Mouse (Mus musculus) neural tube, embryonic 13.5 days (tissue): ENCODE data around the gene Luzp1. TPM values are rescaled to one million over a fixed set of nuclear protein-coding genes. Genes with fewer than 3 reads are reported as not detected.

Experiments used
- ATAC-seq: fragments of 200-750 bp; cut with Nextera tagmentation; 2 replicates; pipeline ENCODE4 v1.8.0; 2017; ENCODE audit warnings: low read depth, mild to moderate bottlenecking, moderate TSS enrichment, moderate library complexity
- H3K27ac ChIP-seq: fragments of 300-500 bp; sonication (generic); replicated peaks from 2 replicates; pipeline ENCODE4 v1.5.1; 2015; ENCODE audit warnings: moderate library complexity, mild to moderate bottlenecking, inconsistent platforms
- H3K27me3 ChIP-seq: fragments of 300-500 bp; sonication (generic); 2 replicates; pipeline ENCODE4 v1.6.1; 2015; ENCODE audit warnings: mild to moderate bottlenecking, inconsistent platforms
- H3K36me3 ChIP-seq: fragments of 300-500 bp; sonication (generic); 2 replicates; pipeline ENCODE4 v1.6.1; 2015; ENCODE audit warnings: mild to moderate bottlenecking, inconsistent platforms
- H3K4me1 ChIP-seq: fragments of 300-500 bp; sonication (generic); replicated peaks from 2 replicates; pipeline ENCODE4 v1.6.1; 2015; ENCODE audit warnings: inconsistent platforms
- H3K4me2 ChIP-seq: fragments of 300-500 bp; sonication (generic); 2 replicates; pipeline ENCODE4 v1.6.1; 2015; ENCODE audit warnings: inconsistent platforms, mild to moderate bottlenecking, moderate library complexity
- H3K4me3 ChIP-seq: fragments of 300-500 bp; sonication (generic); 2 replicates; pipeline ENCODE4 v1.5.1; 2015; ENCODE audit warnings: mild to moderate bottlenecking, inconsistent platforms
- H3K9ac ChIP-seq: fragments of 300-500 bp; sonication (generic); 2 replicates; pipeline ENCODE4 v1.6.1; 2015; ENCODE audit warnings: moderate library complexity, mild to moderate bottlenecking, inconsistent platforms
- H3K9me3 ChIP-seq: fragments of 300-500 bp; sonication (generic); 2 replicates; pipeline ENCODE4 v1.6.1; 2016; ENCODE audit warnings: inconsistent platforms
- WGBS: fragments of 180-500 bp; shearing (Covaris S2); methylation state at CpG from one replicate; pipeline ENCODE4 v1.1.7; 2015; 5-methylcytosine and 5-hydroxymethylcytosine counted together
- polyA plus RNA-seq: library from polyadenylated mRNA; unstranded; fragments of >200 nt; fragmentation: Nextera tagmentation; extraction: Ambion mirVana; gene quantifications from 2 replicates; pipeline ENCODE4 v1.2.1, GENCODE M21; 2015

Luzp1 gene
- polyA plus RNA-seq, 1 experiment from 2014 or later: 70.9 TPM

DNA sequence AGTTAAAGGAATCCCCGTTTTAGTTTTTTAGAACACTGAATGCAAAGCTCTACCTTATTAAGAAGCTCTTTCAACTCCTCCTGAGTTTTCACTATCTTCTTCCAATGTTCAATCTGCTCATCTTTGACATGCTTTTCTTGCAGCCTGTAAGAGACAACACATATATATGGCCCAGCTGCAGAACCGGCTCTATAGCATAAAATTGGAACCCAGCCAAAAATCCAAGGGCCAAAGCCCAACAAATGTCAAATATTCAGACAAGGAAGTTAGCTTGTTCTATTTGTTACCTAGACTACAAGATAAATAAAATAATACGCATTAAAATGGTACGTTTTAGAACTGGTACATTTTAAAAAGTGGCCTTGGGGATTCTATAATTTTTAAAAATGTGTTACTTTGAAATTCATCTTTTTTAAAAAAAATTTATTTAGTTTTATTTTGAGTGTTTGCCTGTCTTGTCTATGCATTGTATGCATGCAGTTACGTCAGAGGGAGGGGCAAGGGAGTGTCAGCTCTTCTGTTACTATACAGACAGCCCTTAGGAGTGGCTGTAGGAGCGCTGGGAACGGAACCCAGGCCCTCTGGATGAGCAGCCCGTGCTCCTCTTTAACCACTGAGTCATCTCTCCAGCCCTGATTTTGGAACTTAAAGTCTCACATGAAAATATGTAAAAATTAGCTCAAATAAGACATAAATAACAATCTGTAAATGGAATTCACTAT lies 90.9 kb downstream of the Luzp1 start:
- ATAC-seq: no peak
- Histone ChIP-seq H3K9me3 (no peaks in the 10 kb centered on the region), H3K4me3 (no peak overlapping the region), H3K4me2 (no peak overlapping the region), H3K27me3 (no peaks in the 10 kb centered on the region), H3K9ac (no peak overlapping the region), H3K4me1 (peaks cover 5% of the 10 kb centered on the region; the same call in 1 of the 2 replicates), H3K27ac (no peak overlapping the region), H3K36me3 (peaks cover 82% of the 10 kb centered on the region)
- WGBS: 91% methylated on average over 8 of the region's 8 CpGs

DNA sequence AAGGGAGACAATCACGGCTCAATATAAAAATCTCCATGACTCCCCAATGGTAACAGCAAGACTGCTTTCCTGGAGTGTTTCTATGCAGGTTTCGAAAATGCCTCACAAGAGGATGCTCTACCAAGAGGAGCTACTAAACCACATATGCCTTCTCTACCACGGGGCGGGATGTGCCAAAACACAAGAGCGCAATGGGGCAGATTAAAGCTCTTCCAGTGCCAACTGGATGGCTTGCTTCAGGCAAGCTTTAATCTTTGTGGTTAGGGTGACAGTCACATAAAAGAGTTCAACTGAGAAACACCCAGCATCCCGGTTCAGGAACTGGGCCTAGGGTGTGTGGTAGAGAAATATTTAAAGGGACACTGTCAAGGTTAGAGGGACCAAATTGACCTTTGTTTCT lies 93.2 kb downstream of the Luzp1 start:
- H3K36me3 ChIP-seq: peaks cover 81% of the 10 kb centered on the region
- H3K9ac ChIP-seq: no peak overlapping the region
- H3K4me3 ChIP-seq: no peak overlapping the region
- H3K9me3 ChIP-seq: no peaks in the 10 kb centered on the region
- no peak overlapping the region; the same call in 1 of the 2 replicates for H3K27ac ChIP-seq
- H3K4me1 ChIP-seq: peaks cover 5% of the 10 kb centered on the region; the same call in 1 of the 2 replicates
- H3K4me2 ChIP-seq: no peak overlapping the region
- no peaks in the 10 kb centered on the region for H3K27me3 ChIP-seq
- WGBS: 85% methylated on average over 6 of the region's 6 CpGs
- ATAC-seq: no peak

DNA sequence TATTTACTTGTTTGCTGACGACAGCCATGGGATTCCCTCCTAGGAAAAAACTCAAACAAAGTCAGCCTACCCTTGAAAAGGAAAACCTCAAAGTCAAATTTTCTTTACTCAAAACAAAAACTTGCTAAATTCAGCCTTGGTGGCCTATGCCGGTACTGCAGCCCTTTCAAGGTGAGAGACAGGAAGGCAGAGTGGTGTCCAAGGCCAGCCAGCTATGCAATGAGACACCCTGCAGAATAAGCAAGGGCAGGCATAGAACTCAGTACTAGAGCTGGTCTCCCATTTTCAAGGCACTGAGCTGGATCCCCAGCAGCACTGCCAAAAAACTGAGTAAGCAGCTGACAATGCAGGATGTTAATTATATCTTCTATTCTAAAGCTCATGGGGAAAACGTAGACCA lies 99.1 kb downstream of the Luzp1 start:
- Histone ChIP-seq H3K4me1 (no peaks in the 10 kb centered on the region), H3K36me3 (peaks cover 82% of the 10 kb centered on the region), H3K4me2 (no peak overlapping the region), H3K4me3 (no peak overlapping the region), H3K9me3 (no peaks in the 10 kb centered on the region), H3K27me3 (no peaks in the 10 kb centered on the region), H3K27ac (no peak overlapping the region), H3K9ac (no peak overlapping the region)
- no peak for ATAC-seq
- WGBS: 83% methylated on average over 3 of the region's 3 CpGs

DNA sequence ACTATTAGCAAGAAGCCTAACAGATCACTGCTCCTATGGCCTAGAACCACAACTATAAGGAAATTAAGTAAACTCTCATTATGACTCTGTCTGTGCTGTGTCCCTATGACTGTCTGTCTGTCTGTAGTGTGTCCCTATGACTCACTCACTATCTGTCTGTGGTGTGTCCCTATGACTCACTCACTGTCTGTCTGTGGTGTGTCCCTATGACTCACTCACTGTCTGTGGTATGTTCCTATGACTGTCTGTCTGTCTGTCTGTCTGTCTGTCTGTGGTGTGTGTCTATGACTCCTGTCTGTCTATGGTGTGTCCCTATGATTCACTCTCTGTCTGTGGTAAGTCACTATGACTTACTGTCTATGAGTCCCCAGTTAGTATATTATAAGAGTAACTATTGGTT lies 100.4 kb downstream of the Luzp1 start:
- no peak; the same call in 1 of the 2 replicates for ATAC-seq
- H3K4me1 ChIP-seq: no peaks in the 10 kb centered on the region; the same call in 1 of the 2 replicates
- H3K27ac ChIP-seq: no peak overlapping the region
- H3K27me3 ChIP-seq: no peaks in the 10 kb centered on the region
- no peak overlapping the region for H3K9ac ChIP-seq
- H3K9me3 ChIP-seq: no peaks in the 10 kb centered on the region
- no peak overlapping the region for H3K4me3 ChIP-seq
- peaks cover 71% of the 10 kb centered on the region for H3K36me3 ChIP-seq
- H3K4me2 ChIP-seq: no peak overlapping the region

DNA sequence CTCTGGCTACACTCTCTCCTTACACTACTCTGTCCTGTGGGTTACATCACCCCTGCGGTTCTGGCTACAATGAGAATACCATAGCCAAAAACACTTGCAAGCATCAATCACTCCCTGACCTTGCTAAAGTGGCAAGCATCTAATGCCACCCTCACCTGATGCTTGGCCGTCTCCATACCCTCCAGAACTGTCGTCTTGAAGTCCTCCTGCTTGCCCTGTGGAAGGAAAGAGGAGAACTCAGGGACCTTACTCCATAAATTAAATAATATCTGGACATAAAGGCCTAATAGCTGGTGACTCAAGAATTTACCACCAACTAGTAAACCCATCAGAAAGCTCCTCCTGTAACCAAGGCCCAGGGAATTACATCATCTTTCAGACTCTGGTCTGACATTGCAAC lies 112.3 kb downstream of the Luzp1 start:
- WGBS: 83% methylated on average over 3 of the region's 3 CpGs
- no peaks in the 10 kb centered on the region for H3K9me3 ChIP-seq
- no peak overlapping the region for H3K4me3 ChIP-seq
- peaks cover 6% of the 10 kb centered on the region; the same call in 1 of the 2 replicates for H3K36me3 ChIP-seq
- no peak overlapping the region for H3K9ac ChIP-seq
- H3K27ac ChIP-seq: no peak overlapping the region
- H3K27me3 ChIP-seq: no peaks in the 10 kb centered on the region
- H3K4me2 ChIP-seq: no peak overlapping the region
- peaks cover 45% of the 10 kb centered on the region for H3K4me1 ChIP-seq
- no peak for ATAC-seq

DNA sequence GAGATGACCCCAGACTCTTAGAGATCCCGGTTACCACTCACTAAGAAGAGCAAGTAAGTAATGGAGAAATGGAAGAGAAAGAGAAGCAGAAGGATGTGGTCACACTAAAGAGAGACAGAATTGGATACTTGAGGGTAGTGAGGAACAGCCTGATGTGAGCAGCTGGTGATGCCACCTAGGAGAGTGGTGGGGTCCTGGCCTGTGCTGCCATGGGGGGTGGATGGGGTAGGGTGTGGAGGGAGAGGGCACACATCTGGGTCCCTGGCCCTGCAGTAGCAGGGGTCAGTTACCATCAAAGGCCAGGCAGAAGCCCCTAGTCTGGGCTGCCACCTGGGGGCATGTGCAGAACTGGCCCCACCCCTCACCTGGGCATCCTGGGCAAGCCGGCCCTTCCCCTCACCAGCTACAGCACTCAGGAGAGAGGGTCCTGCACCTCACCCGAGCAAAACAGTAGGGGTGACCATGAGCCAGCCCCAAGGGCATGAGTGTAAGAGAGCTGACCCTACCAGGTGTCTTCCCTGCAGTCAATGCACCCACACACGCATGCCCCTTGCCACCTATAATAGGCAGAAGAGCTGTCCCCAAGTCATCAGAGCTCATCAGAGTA lies 117.8 kb downstream of the Luzp1 start:
- Histone ChIP-seq H3K4me3 (no peak overlapping the region), H3K27me3 (no peaks in the 10 kb centered on the region), H3K4me2 (no peak overlapping the region), H3K27ac (no peak overlapping the region), H3K4me1 (peaks cover 66% of the 10 kb centered on the region), H3K36me3 (peaks cover 13% of the 10 kb centered on the region), H3K9ac (no peak overlapping the region), H3K9me3 (no peaks in the 10 kb centered on the region)
- ATAC-seq: peak; percentile 50; the same call in 1 of the 2 replicates
- 94% methylated on average over 4 of the region's 4 CpGs for WGBS

DNA sequence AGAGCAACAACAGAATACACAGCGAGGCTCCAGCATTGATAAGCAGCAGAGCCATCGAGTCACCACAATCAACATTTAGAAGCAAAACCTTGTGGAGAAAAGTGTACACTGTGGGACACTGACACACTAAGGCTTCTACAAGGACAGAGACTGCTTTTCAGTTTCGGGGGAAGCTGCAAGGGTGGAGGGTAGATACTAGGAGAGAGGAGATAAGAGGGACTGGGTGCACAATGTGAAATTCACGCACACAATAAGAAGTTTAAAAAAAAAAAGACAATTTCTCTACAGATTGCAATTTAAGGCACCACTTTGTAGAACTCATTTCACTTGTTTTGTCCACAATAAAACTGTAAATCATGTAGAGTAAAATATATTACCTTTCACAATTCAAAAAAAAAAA lies 118.4 kb downstream of the Luzp1 start:
- Histone ChIP-seq H3K4me1 (peaks cover 65% of the 10 kb centered on the region), H3K4me3 (no peak overlapping the region), H3K27ac (no peak overlapping the region), H3K27me3 (no peaks in the 10 kb centered on the region), H3K9me3 (no peaks in the 10 kb centered on the region), H3K36me3 (peaks cover 17% of the 10 kb centered on the region), H3K4me2 (no peak overlapping the region), H3K9ac (no peak overlapping the region)
- ATAC-seq: no peak
- WGBS: 90% methylated on average over 4 of the region's 4 CpGs

DNA sequence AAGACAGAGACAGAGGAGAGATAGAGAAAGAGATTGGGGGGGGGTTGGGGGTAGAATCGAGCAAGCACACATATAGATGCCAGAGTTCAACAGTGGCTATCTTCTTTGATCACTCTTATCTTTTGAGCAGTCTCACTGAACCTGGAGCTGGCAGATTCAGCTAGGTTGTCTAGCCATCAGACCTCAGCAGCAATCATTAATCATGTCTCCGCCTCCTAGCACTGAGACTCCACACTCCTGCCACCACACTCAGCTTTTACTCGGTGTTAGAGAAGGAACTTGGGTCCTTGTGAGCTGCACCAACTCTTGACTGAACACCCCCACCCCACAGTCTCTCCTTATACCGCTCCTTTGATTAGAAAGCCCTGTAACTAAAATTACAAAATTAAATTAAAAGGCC lies 122.5 kb downstream of the Luzp1 start:
- H3K27ac ChIP-seq: no peak overlapping the region
- H3K36me3 ChIP-seq: peaks cover 17% of the 10 kb centered on the region
- H3K27me3 ChIP-seq: no peaks in the 10 kb centered on the region
- 73% methylated on average over 4 of the region's 4 CpGs for WGBS
- H3K4me1 ChIP-seq: peaks cover 72% of the 10 kb centered on the region
- no peak overlapping the region for H3K4me2 ChIP-seq
- no peak overlapping the region for H3K9ac ChIP-seq
- no peaks in the 10 kb centered on the region for H3K9me3 ChIP-seq
- ATAC-seq: no peak
- no peak overlapping the region for H3K4me3 ChIP-seq

DNA sequence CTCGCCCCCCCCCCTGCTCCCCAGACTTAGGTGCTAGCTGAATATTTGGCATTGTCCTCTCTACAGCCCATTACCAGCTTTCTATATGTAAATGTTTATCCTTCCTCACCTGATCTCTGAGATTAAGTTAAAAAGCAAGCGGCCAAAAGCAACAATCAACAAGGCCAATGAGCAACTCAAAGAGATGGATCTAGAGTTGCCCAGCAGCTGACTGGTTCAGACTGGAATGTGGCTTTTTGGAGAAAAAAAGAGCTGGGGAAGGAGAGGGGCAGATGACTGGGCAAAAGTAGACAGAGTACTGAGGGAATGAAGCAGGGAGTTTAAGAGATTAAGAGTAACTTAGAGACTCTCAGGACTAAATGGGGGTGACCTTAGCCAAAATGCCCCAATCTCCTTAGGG lies 124.4 kb downstream of the Luzp1 start:
- Histone ChIP-seq H3K4me1 (peaks cover 76% of the 10 kb centered on the region), H3K27ac (no peak overlapping the region), H3K27me3 (no peaks in the 10 kb centered on the region), H3K9ac (no peak overlapping the region), H3K4me2 (no peak overlapping the region), H3K9me3 (no peaks in the 10 kb centered on the region), H3K4me3 (no peak overlapping the region), H3K36me3 (peaks cover 17% of the 10 kb centered on the region)
- no peak for ATAC-seq
- 84% methylated on average over 2 of the region's 2 CpGs for whole genome bisulfite sequencing

DNA sequence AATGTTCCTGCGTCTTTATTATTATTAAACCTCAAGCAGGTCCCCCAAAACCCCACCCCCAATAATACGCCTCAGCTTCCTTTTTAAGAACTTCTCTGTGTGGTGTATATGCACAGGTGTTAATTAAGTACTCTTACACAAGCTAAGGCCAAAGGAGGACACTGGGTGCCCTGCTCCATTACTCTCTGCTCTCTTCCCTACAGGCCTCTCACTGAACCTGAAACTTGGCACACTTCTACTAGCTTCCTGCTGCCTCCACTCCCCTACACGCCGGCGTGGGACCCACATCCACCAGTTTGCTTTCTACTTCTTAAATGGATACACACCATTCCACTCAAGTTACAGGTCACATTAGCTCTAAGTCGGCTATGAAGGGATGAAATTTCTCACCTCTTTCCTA lies 125.7 kb downstream of the Luzp1 start:
- ATAC-seq: no peak
- Histone ChIP-seq H3K27ac (no peak overlapping the region), H3K27me3 (no peaks in the 10 kb centered on the region), H3K4me1 (peaks cover 72% of the 10 kb centered on the region), H3K4me3 (no peak overlapping the region), H3K9me3 (no peaks in the 10 kb centered on the region), H3K36me3 (peaks cover 9% of the 10 kb centered on the region), H3K9ac (no peak overlapping the region), H3K4me2 (no peak overlapping the region)
- WGBS: 85% methylated on average over 6 of the region's 6 CpGs

DNA sequence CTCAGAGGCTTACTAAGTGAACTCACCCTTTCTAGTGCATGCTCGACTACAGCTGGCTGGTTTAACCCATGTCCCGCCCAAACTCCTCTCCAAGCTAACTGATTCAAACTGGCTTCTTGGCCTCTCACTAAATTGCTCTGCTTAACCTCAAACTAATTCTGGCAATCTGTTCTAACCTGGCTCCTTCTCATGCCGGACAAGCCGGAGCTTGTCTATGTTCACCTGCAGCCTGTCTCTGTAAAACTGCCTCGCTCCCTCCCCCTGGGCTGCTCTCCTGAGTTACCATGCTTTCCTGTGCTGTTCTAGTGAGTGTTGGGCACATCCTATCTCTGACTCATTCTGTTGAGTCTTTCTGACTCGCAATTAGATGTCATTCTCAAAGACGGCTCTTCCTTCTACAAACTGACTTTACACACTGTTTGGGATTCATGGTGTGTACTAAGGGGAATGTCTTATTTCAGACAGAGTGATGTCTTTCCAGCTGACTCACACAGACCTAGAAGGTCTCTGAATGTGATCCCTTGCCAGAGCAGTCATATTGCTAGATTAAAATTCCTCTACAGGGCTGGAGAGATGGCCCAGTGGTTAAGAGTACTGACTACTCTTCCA lies 128.8 kb downstream of the Luzp1 start:
- H3K4me1 ChIP-seq: peaks cover 64% of the 10 kb centered on the region
- H3K36me3 ChIP-seq: no peaks in the 10 kb centered on the region
- H3K4me2 ChIP-seq: no peak overlapping the region
- ATAC-seq: no peak
- no peak overlapping the region for H3K9ac ChIP-seq
- WGBS: 90% methylated on average over 7 of the region's 7 CpGs
- H3K4me3 ChIP-seq: no peak overlapping the region
- H3K27ac ChIP-seq: no peak overlapping the region
- no peaks in the 10 kb centered on the region for H3K9me3 ChIP-seq
- H3K27me3 ChIP-seq: no peaks in the 10 kb centered on the region

DNA sequence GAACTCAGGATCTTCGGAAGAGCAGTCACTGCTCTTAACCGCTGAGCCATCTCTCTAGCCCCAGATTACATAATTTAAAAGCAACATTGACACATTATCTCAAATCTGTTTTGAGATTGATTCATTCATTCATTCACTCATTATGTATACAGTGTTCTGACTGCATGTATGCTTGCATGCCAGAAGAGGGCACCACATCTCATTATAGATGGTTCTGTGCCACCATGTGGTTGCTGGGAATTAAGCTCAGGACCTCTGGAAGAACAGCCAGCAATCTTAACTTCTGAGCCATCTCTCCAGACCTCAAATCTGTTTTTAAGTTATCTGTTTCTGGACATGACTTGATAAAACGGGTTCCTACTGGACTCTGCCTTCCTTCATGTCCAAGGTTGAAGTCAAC lies 130.3 kb downstream of the Luzp1 start:
- H3K27me3 ChIP-seq: no peaks in the 10 kb centered on the region
- no peak overlapping the region for H3K9ac ChIP-seq
- H3K36me3 ChIP-seq: no peaks in the 10 kb centered on the region
- WGBS: 95% methylated on average over 3 of the region's 3 CpGs
- no peaks in the 10 kb centered on the region for H3K9me3 ChIP-seq
- no peak overlapping the region for H3K27ac ChIP-seq
- ATAC-seq: no peak
- peaks cover 50% of the 10 kb centered on the region for H3K4me1 ChIP-seq
- peak overlapping the region; percentile 76 for H3K4me2 ChIP-seq
- H3K4me3 ChIP-seq: peak overlapping the region; percentile 99; the same call in 1 of the 2 replicates
